Mouse (Mus musculus) urinary bladder, adult 2 months (tissue): ENCODE measurements around the gene Pfdn4. TPM values are rescaled to one million over a fixed set of nuclear protein-coding genes. Genes with fewer than 3 reads are reported as not detected.
"Not testable (repeated sequence)": the region's sequence is repeated elsewhere in the genome, so short reads cannot be mapped to it uniquely, and the experiment has no call there.

Experiments used
- DNase-seq: peaks from one replicate; pipeline ENCODE4 v3.0.0; 2022; ENCODE audit warnings: low spot score
- polyA plus RNA-seq: library from polyadenylated mRNA; depleted of rRNA; stranded (reverse); fragments of >200 nt; gene quantifications from 2 replicates; pipeline ENCODE4 v1.2.3, GENCODE M21; 2012; rRNA removed

Pfdn4 gene
- 24.3 and 31.9 TPM in 2 replicates for polyA plus RNA-seq

- no peak for DNase-seq
Measured at GRCm38 (mm10) chr2:170496154-170496930, at the start of gene Pfdn4. Gene Pfdn4 (plus strand): TSS chr2:170496428.

GRCm38 (mm10) chr2:170446843-170447383 lies 49.3 kb upstream of the Pfdn4 start:
- no peak for DNase-seq

GRCm38 (mm10) chr2:170447651-170448050 lies 48.6 kb upstream of the Pfdn4 start:
- DNase-seq: no peak

GRCm38 (mm10) chr2:170450933-170451332 lies 45.3 kb upstream of the Pfdn4 start:
- peak; percentile 67 for DNase-seq

- not testable (repeated sequence) for DNase-seq
Measured at GRCm38 (mm10) chr2:170453809-170454208, 42.4 kb upstream of the Pfdn4 start.

- no peak for DNase-seq
Measured at GRCm38 (mm10) chr2:170459183-170459582, 37.0 kb upstream of the Pfdn4 start.

GRCm38 (mm10) chr2:170459805-170460204 lies 36.4 kb upstream of the Pfdn4 start:
- DNase-seq: no peak

GRCm38 (mm10) chr2:170461652-170462051 lies 34.6 kb upstream of the Pfdn4 start:
- no peak for DNase-seq

GRCm38 (mm10) chr2:170464817-170465216 lies 31.4 kb upstream of the Pfdn4 start:
- no peak for DNase-seq

GRCm38 (mm10) chr2:170468009-170468408 lies 28.2 kb upstream of the Pfdn4 start:
- no peak for DNase-seq

- DNase-seq: no peak
Measured at GRCm38 (mm10) chr2:170469616-170470308, 26.5 kb upstream of the Pfdn4 start.

GRCm38 (mm10) chr2:170470591-170470990 lies 25.6 kb upstream of the Pfdn4 start:
- DNase-seq: no peak

GRCm38 (mm10) chr2:170474125-170474524 lies 22.1 kb upstream of the Pfdn4 start:
- DNase-seq: no peak

- DNase-seq: no peak
Measured at GRCm38 (mm10) chr2:170475164-170475563, 21.1 kb upstream of the Pfdn4 start.

GRCm38 (mm10) chr2:170476215-170476614 lies 20.0 kb upstream of the Pfdn4 start:
- DNase-seq: no peak

- DNase-seq: no peak
Measured at GRCm38 (mm10) chr2:170476643-170477042, 19.6 kb upstream of the Pfdn4 start.

- no peak for DNase-seq
Measured at GRCm38 (mm10) chr2:170482019-170482540, 14.1 kb upstream of the Pfdn4 start.

GRCm38 (mm10) chr2:170483914-170484313 lies 12.3 kb upstream of the Pfdn4 start:
- no peak for DNase-seq

GRCm38 (mm10) chr2:170487202-170487601 lies 9.0 kb upstream of the Pfdn4 start:
- DNase-seq: no peak

GRCm38 (mm10) chr2:170487890-170488502 lies 8.2 kb upstream of the Pfdn4 start:
- no peak for DNase-seq

GRCm38 (mm10) chr2:170494784-170495710 lies 1.2 kb upstream of the Pfdn4 start:
- DNase-seq: no peak
